Mouse (Mus musculus) forebrain, embryonic 14.5 days (tissue): ENCODE measurements at regions not wholly inside any gene's neighbourhood (a gene's known extent, or its start where the extent isn't known, plus 50 kb on each side); places are given as distances from the start of the nearest gene placed in this dataset.
A peak's percentile ranks its signal among the peaks of the same experiment; 100 is the strongest.

Source experiments
- ATAC-seq: fragments of 200-750 bp; cut with Nextera tagmentation; 2 replicates; pipeline ENCODE4 v1.8.0; 2017; ENCODE audit warnings: mild to moderate bottlenecking, moderate library complexity
- DNase-seq: peaks from one replicate; pipeline ENCODE4 v3.0.0-alpha.2; 2015; ENCODE audit warnings: low spot score
- H3K27ac ChIP-seq: fragments of 300-500 bp; sonication (generic); 2 replicates; pipeline ENCODE4 v1.5.1; 2014; ENCODE audit warnings: low read depth, mild to moderate bottlenecking, control low read depth, low read length, moderate library complexity
- H3K27me3 ChIP-seq: fragments of 300-500 bp; sonication (generic); replicated peaks from 2 replicates; pipeline ENCODE4 v1.6.1; 2014; ENCODE audit warnings: low read length, control low read depth, mixed read lengths; ENCODE audit not compliant: control insufficient read depth, insufficient read depth
- H3K36me3 ChIP-seq: fragments of 300-500 bp; sonication (generic); 2 replicates; pipeline ENCODE4 v1.6.1; 2014; ENCODE audit warnings: low read length, control low read depth; ENCODE audit not compliant: control insufficient read depth, insufficient read depth
- H3K4me1 ChIP-seq: fragments of 300-500 bp; sonication (generic); 2 replicates; pipeline ENCODE4 v1.6.1; 2014; ENCODE audit warnings: antibody characterized with exemption, low read length, control low read depth; ENCODE audit not compliant: control insufficient read depth, insufficient read depth
- H3K4me2 ChIP-seq: fragments of 300-500 bp; sonication (generic); 2 replicates; pipeline ENCODE4 v1.6.1; 2014; ENCODE audit warnings: mild to moderate bottlenecking, control low read depth, low read length
- H3K4me3 ChIP-seq: fragments of 300-500 bp; sonication (generic); 2 replicates; pipeline ENCODE4 v1.5.1; 2014; ENCODE audit warnings: low read depth, low read length, control low read depth
- H3K9ac ChIP-seq: fragments of 300-500 bp; sonication (generic); 2 replicates; pipeline ENCODE4 v1.6.1; 2014; ENCODE audit warnings: mild to moderate bottlenecking, low read length, control low read depth, moderate library complexity
- H3K9me3 ChIP-seq: fragments of 300-500 bp; sonication (generic); replicated peaks from 2 replicates; pipeline ENCODE4 v1.6.1; 2016; ENCODE audit warnings: low read length, control low read depth, mixed read lengths; ENCODE audit not compliant: control insufficient read depth
- WGBS: fragments of 180-500 bp; shearing (Covaris S2); extraction: QIAGEN DNeasy Blood & Tissue Kit; methylation state at CpG from one replicate; pipeline ENCODE4 v1.1.7; 2014; 5-methylcytosine and 5-hydroxymethylcytosine counted together

DNA sequence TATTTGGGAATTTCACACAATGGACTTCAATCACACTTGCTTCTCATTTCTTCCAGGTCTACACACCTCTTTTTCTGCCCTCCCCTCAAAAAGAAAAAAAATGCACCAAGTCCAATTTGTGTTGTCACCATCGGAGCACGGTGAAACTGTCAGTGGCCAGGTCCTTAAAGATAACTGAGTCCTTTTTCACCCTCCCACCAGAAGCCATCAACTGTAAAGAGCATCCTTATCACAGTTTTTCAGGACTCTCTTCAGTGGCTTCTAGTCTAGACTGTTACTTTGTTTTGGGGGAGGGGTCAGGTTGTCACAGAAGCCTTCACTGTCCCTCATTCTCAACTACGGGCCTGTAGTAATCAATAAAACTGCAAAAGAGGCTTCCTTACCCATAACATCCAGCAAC, 91.5 kb upstream of the Zdhhc15 start:
- Histone ChIP-seq H3K4me3 (no peak overlapping the region), H3K27me3 (no peaks in the 10 kb centered on the region), H3K9ac (no peak overlapping the region), H3K4me2 (no peak overlapping the region), H3K4me1 (no peaks in the 10 kb centered on the region), H3K27ac (no peak overlapping the region), H3K9me3 (no peaks in the 10 kb centered on the region), H3K36me3 (no peaks in the 10 kb centered on the region)
- WGBS: 93% methylated on average over 3 of the region's 3 CpGs
- DNase-seq (no peak), ATAC-seq (no peak)

DNA sequence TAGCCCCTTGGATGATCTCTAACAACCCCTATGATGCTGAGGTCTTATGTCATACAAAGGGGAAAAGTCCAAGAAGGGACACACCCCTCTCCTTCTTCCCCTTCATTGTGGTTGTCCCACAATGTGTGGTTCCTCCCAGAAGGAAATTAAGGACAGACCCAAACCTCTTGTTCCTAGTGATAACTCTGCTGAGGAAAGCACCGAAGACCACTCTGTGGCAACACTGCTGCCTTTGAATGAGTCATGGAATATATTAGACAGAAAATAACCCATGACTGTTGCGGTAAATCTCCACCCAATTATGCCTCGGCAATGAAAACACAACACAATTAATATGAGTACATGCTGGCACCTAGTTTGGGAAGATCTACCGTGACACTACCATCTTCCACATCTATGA, 89.4 kb upstream of the Zdhhc15 start:
- H3K27ac ChIP-seq: no peak overlapping the region
- no peaks in the 10 kb centered on the region for H3K27me3 ChIP-seq
- H3K4me1 ChIP-seq: no peaks in the 10 kb centered on the region
- no peak overlapping the region for H3K4me2 ChIP-seq
- no peaks in the 10 kb centered on the region for H3K36me3 ChIP-seq
- DNase-seq (no peak), ATAC-seq (no peak)
- H3K9ac ChIP-seq: no peak overlapping the region
- H3K9me3 ChIP-seq: no peaks in the 10 kb centered on the region
- WGBS: 91% methylated on average over 4 of the region's 4 CpGs
- no peak overlapping the region for H3K4me3 ChIP-seq

DNA sequence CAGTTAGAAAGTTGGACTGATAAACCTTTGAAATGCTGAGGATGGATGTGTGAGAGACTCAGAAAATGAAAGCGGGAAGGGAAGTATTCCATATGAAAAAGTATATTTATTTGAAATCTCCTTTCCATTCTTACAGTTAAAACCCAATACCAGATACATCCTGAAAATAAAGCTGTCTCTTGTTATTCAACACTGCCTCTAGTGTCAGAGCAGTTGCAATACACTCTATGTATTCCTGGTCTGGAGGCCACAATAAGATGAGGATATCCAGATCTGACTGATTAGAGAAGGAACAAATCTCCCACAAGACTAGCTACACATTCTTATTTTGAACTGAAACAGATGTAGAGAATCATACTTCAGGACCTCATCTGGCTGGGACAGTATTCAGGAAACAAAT, 78.5 kb upstream of the Zdhhc15 start:
- H3K27me3 ChIP-seq: no peaks in the 10 kb centered on the region
- no peak overlapping the region for H3K4me3 ChIP-seq
- no peak overlapping the region for H3K9ac ChIP-seq
- no peaks in the 10 kb centered on the region for H3K36me3 ChIP-seq
- H3K9me3 ChIP-seq: no peaks in the 10 kb centered on the region
- no peak overlapping the region for H3K27ac ChIP-seq
- H3K4me2 ChIP-seq: no peak overlapping the region
- DNase-seq: peak; percentile 15
- ATAC-seq: no peak
- WGBS: 82% methylated on average over 1 of the region's 1 CpGs
- no peaks in the 10 kb centered on the region for H3K4me1 ChIP-seq
